ENCODE assay signal across 19 mouse cellular contexts in genomic region chr4:140561744-140562143, GRCm38 (mm10).
DNase-seq lines count a peak whose midpoint lies in the region; ATAC-seq and TF ChIP-seq lines count a peak whose summit lies in the region.
"Had no signal": no experiment of that assay in that cellular context is flagged by ENCODE, and none has a peak within 500 bp of the region (broad histone marks: within the 10 kb centered on the region; RNA-seq: fewer than 3 reads in every experiment).

No protein-coding gene starts in this region.

- H3K4me3 ChIP-seq in heart, adult 2 months = no peak overlapping the region
- H3K4me3 ChIP-seq in liver, embryonic 14.5 days (ENCODE audit: insufficient read depth in 1 of 2, low read depth in 2 of 2, low read length in 2 of 2) = no peak overlapping the region
- H3K4me3 ChIP-seq: heart, embryonic 15.5 days; limb, embryonic 12.5 days; midbrain, embryonic 10.5 days; neural tube, embryonic 12.5 days had no signal

- TF ChIP-seq CTCF in heart, adult 2 months (IDR thresholded peaks at IDR 0.05) = peak; percentile 54
- peak; percentile 53 for TF ChIP-seq CTCF in liver, embryonic 14.5 days (IDR thresholded peaks at IDR 0.05; ENCODE audit: low read depth)

- no peak overlapping the region for H3K4me2 ChIP-seq in liver, embryonic 14.5 days (ENCODE audit: low read depth)
- H3K4me2 ChIP-seq: heart, embryonic 15.5 days; limb, embryonic 12.5 days; neural tube, embryonic 12.5 days had no signal

- no peaks in the 10 kb centered on the region for H3K36me3 ChIP-seq in heart, adult 2 months (ENCODE audit: control insufficient read depth, insufficient read depth, low read length)
- H3K36me3 ChIP-seq in liver, embryonic 14.5 days (replicated peaks; ENCODE audit: control insufficient read depth, insufficient read depth, low read depth) = no peaks in the 10 kb centered on the region; the same call in 1 of the 2 replicates

- no peaks in the 10 kb centered on the region for H3K27me3 ChIP-seq in heart, adult 2 months (ENCODE audit: control insufficient read depth, insufficient read depth, low read length)
- no peaks in the 10 kb centered on the region for H3K27me3 ChIP-seq in liver, embryonic 14.5 days (ENCODE audit: control insufficient read depth, insufficient read depth, low read length)
- H3K27me3 ChIP-seq: heart, embryonic 15.5 days; limb, embryonic 12.5 days; neural tube, embryonic 12.5 days; Patski had no signal

- H3K27ac ChIP-seq in heart, adult 2 months = no peak overlapping the region
- H3K27ac ChIP-seq in liver, embryonic 14.5 days = no peak overlapping the region
- H3K27ac ChIP-seq: heart, embryonic 15.5 days; limb, embryonic 12.5 days; macrophage; midbrain, embryonic 10.5 days; neural tube, embryonic 12.5 days had no signal

- intact Hi-C loops in heart, adult 2 months (cut with DNase I) = no loop called here
- intact Hi-C loops in heart, postnatal 14 days (cut with DNase I) = no loop called here

- 98% methylated on average over 3 of the region's 3 CpGs for WGBS in heart, adult 2 months
- WGBS in liver, embryonic 14.5 days (ENCODE audit: insufficient replicate concordance) = 82% methylated on average over 3 of the region's 3 CpGs

- H3K79me2 ChIP-seq in heart, adult 2 months (replicated peaks; ENCODE audit: control insufficient read depth, insufficient read depth, low read length) = no peaks in the 10 kb centered on the region

- no peak for TF ChIP-seq POLR2A in heart, adult 2 months (IDR thresholded peaks at IDR 0.05; ENCODE audit: insufficient read depth, low read depth, low read length)

- ATAC-seq in liver, embryonic 14.5 days (ENCODE audit: insufficient read depth) = no peak
- ATAC-seq: Patski had no signal

- no peak for TF ChIP-seq EP300 in heart, adult 2 months (IDR thresholded peaks at IDR 0.05; ENCODE audit: insufficient read depth, low read depth, low read length)
- no peak for TF ChIP-seq EP300 in liver, embryonic 14.5 days (IDR thresholded peaks at IDR 0.05; ENCODE audit: low read depth)

- H3K4me1 ChIP-seq in heart, adult 2 months (ENCODE audit: control insufficient read depth, insufficient read depth, low read length) = no peaks in the 10 kb centered on the region
- peaks cover 0 to 7% of the 10 kb centered on the region in 2 experiments; a peak in 1 of 4 replicates for H3K4me1 ChIP-seq in liver, embryonic 14.5 days (replicated peaks; ENCODE audit: control insufficient read depth in 2 of 2, insufficient read depth in 2 of 2, low read length in 1 of 2)
- H3K4me1 ChIP-seq: limb, embryonic 12.5 days had no signal

- DNase-seq in heart, adult 2 months = no peak
- DNase-seq in heart, postnatal 14 days = no peak
- no peak for DNase-seq in liver, embryonic 14.5 days (ENCODE audit: low read depth in 3 of 3, low spot score in 3 of 3)
- DNase-seq in liver = no peak
- peak; percentile 40 for DNase-seq in thymus, postnatal 4 days
- DNase-seq in thymus, adult 18-20 months = no peak
- DNase-seq in c-Kit-positive CD71-positive TER-119-positive erythroid progenitor cells, embryonic 14.5 days (ENCODE audit: low spot score) = no peak
- DNase-seq: adrenal gland, postnatal 25 days; cerebellum, adult 8-10 months; kidney, adult 2 months; kidney, postnatal 25 days; lung, adult 18-20 months; right cerebral cortex, adult 18-20 months had no signal

- H3K9me3 ChIP-seq in liver, embryonic 14.5 days (ENCODE audit: control insufficient read depth, low read length) = peaks cover 3% of the 10 kb centered on the region; the same call in 1 of the 2 replicates

- H3K9ac ChIP-seq in heart, adult 2 months (ENCODE audit: low read depth, low read length) = no peak overlapping the region
- no peak overlapping the region for H3K9ac ChIP-seq in liver, embryonic 14.5 days (replicated peaks)
- H3K9ac ChIP-seq: heart, embryonic 15.5 days; limb, embryonic 12.5 days; neural tube, embryonic 12.5 days had no signal
